Mouse (Mus musculus) G1E (cell line): Measurements from ENCODE around the gene Tgfbr3.

ENCODE experiments used
- CTCF ChIP-seq: IDR thresholded peaks from 2 replicates; pipeline ENCODE4 v1.5.1; 2012; ENCODE audit warnings: low read depth, low read length, inconsistent platforms, mixed read lengths
- GATA1 ChIP-seq: IDR thresholded peaks from 2 replicates; pipeline ENCODE4 v1.6.1; 2012; ENCODE audit warnings: borderline replicate concordance, low read length, inconsistent platforms, mixed read lengths
- TAL1 ChIP-seq: conservative IDR thresholded peaks from 2 replicates; pipeline ENCODE4 v1.6.1; 2012; ENCODE audit warnings: low read depth, low read length, inconsistent platforms, mixed read lengths

- TF ChIP-seq CTCF (no peak), GATA1 (no peak), TAL1 (no peak)
Observed at GRCm38 (mm10) chr5:107211830-107212370, 77.5 kb downstream of the Tgfbr3 start.
